Mouse (Mus musculus) liver, adult 2 months (tissue): Measurements from ENCODE around the gene Oas1a. TPM values are rescaled to one million over a fixed set of nuclear protein-coding genes. Genes with fewer than 3 reads are reported as not detected.
A peak's percentile ranks its signal among the peaks of the same experiment; 100 is the strongest.

ENCODE experiments used
- DNase-seq: peaks from one replicate; pipeline ENCODE4 v3.0.0-alpha.2; 2011; ENCODE audit warnings: low read depth, low spot score; ENCODE audit errors: extremely low read depth
- H3K27ac ChIP-seq: fragments of 200-500 bp; replicated peaks from 2 replicates; pipeline ENCODE4 v1.5.1; 2012; ENCODE audit warnings: low read depth, mild to moderate bottlenecking, control low read depth, inconsistent platforms, low read length; ENCODE audit not compliant: insufficient read depth
- H3K27me3 ChIP-seq: fragments of 200-500 bp; 2 replicates; pipeline ENCODE4 v1.6.1; 2012; ENCODE audit warnings: mild to moderate bottlenecking, moderate library complexity, low read length, inconsistent platforms; ENCODE audit not compliant: control insufficient read depth, insufficient read depth
- H3K36me3 ChIP-seq: fragments of 200-500 bp; 2 replicates; pipeline ENCODE4 v1.6.1; 2012; ENCODE audit warnings: low read length, inconsistent platforms; ENCODE audit not compliant: control insufficient read depth, insufficient read depth
- H3K4me1 ChIP-seq: fragments of 200-500 bp; 2 replicates; pipeline ENCODE4 v1.6.1; 2011; ENCODE audit warnings: low read length; ENCODE audit not compliant: control insufficient read depth, insufficient read depth
- H3K4me3 ChIP-seq: fragments of 200-500 bp; 2 replicates; pipeline ENCODE4 v1.5.1; 2011; ENCODE audit warnings: low read depth, mild to moderate bottlenecking, control low read depth, low read length, moderate library complexity; ENCODE audit not compliant: insufficient read depth
- H3K79me2 ChIP-seq: fragments of 200-500 bp; 2 replicates; pipeline ENCODE4 v1.6.1; 2012; ENCODE audit warnings: inconsistent platforms, mild to moderate bottlenecking, low read length, moderate library complexity; ENCODE audit not compliant: control insufficient read depth, insufficient read depth
- H3K9ac ChIP-seq: fragments of 200-500 bp; 2 replicates; pipeline ENCODE4 v1.6.1; 2012; ENCODE audit warnings: low read depth, mild to moderate bottlenecking, control low read depth, inconsistent platforms, low read length
- CTCF ChIP-seq: fragments of 200-500 bp; IDR thresholded peaks from 2 replicates; pipeline ENCODE4 v1.5.1; 2011; ENCODE audit warnings: low read depth, low read length, control low read depth
- POLR2A ChIP-seq: fragments of 200-500 bp; IDR thresholded peaks from 2 replicates; pipeline ENCODE4 v1.6.1; 2011; ENCODE audit warnings: low read length, control low read depth; ENCODE audit not compliant: insufficient read depth; ENCODE audit errors: extremely low read depth
- WGBS: fragments of 180-500 bp; shearing (Covaris S2); methylation state at CpG from one replicate; pipeline ENCODE4 v1.1.7; 2018; 5-methylcytosine and 5-hydroxymethylcytosine counted together
- polyA plus RNA-seq: library from polyadenylated mRNA; depleted of rRNA; stranded (reverse); fragments of >200 nt; gene quantifications from 2 replicates; pipeline ENCODE4 v1.2.3, GENCODE M21; 2012; rRNA removed
- total RNA-seq: library from RNA; depleted of rRNA; stranded (reverse); fragments of >200 nt; gene quantifications from 2 replicates; pipeline ENCODE4 v1.2.3, GENCODE M21; 2014; rRNA removed

The Oas1a gene
- total and polyA plus RNA-seq, 2 experiments = 6.4 to 10.0 TPM

DNA sequence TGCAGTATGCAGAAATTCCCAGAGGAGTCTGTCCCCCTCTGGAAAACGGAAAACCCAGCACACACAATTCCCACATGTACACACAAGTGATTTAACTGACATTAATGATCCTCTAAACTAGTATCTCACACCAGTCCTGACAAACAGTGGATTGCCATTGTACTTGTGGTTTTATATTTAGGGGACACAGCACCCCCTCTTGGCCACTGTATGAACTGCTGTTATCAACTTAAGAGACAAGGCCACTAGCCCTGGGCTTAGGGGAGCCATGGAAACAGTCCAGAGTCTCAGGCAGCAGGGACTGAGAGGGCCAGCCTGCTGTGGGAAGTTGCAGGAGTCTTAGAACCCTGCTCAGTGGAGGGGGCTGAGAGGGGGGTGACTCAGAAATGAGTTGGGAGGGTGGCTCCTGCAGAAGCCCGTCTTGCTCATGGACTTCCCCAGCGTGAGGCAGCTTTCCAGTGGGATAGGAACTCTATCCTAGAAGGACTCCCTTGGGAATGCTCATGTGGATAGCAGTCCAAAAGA, 41.9 kb downstream of the Oas1a start:
- peak; percentile 30 for DNase-seq
- WGBS = 60% methylated on average over 3 of the region's 3 CpGs

DNA sequence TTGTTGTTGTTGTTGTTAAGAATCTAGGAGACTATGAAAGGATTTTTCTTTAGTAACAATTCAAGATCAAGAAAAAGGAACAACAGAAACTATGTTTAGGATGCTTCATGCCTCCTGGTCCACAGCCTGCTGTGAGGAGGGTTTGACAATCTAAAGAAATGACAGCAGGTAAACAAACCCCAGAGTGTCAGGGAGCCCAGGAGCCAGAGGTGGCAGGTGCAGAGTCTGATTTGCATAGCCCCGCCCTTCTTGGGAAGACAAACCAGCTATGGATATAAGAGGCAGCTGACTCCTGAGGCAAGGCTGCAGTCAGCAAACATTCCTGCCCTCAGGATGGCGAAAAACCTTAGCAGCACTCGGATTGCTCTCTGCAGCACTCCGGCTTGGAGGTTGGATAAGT, 46.2 kb downstream of the Oas1a start, which contains the start of gene Oas1h:
Oas1h (plus strand) TSS at position 301 of the 400 bp plus-strand sequence.
- Histone ChIP-seq H3K27ac (no peak within 1 kb of the TSS), H3K4me1 (no peaks in the 10 kb centered on the region), H3K79me2 (no peaks in the 10 kb centered on the region), H3K9ac (no peak within 1 kb of the TSS), H3K4me3 (no peak within 1 kb of the TSS), H3K27me3 (no peaks in the 10 kb centered on the region), H3K36me3 (no peaks in the 10 kb centered on the region)
- WGBS = 19% methylated on average over 4 of the region's 4 CpGs
- DNase-seq = no peak
- TF ChIP-seq CTCF = no peak
- no peak for TF ChIP-seq POLR2A

More for the DNA sequence above, 41.9 kb downstream of the Oas1a start:
- H3K4me1 ChIP-seq = no peaks in the 10 kb centered on the region
- no peak overlapping the region for H3K27ac ChIP-seq
- H3K27me3 ChIP-seq = no peaks in the 10 kb centered on the region
- TF ChIP-seq POLR2A (no peak), CTCF (peak; percentile 52)
- H3K36me3 ChIP-seq = no peaks in the 10 kb centered on the region
- H3K9ac ChIP-seq = no peak overlapping the region
- H3K4me3 ChIP-seq = no peak overlapping the region
- H3K79me2 ChIP-seq = no peaks in the 10 kb centered on the region

DNA sequence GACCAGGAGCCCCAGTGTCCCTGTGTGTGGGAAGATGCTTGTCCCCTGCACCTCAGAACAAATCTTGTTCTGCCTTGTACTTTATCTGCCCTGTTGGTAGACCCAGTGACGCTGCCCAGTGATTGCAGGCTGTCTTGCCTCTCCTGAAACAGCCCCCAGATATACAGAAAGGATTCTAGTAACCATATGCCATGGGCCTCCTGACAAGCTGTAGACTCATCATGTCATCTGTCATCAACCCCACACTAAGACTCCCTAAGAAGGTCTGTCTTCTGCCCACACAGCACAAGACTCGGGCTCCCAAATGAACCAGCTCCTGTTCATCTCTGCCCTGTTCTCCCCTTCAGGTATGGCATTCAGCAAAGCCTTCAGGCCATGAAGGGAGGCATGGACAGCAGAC, 48.1 kb downstream of the Oas1a start:
- Histone ChIP-seq H3K36me3 (no peaks in the 10 kb centered on the region), H3K27ac (no peak overlapping the region), H3K4me3 (no peak overlapping the region), H3K9ac (no peak overlapping the region), H3K79me2 (no peaks in the 10 kb centered on the region), H3K4me1 (no peaks in the 10 kb centered on the region), H3K27me3 (no peaks in the 10 kb centered on the region)
- TF ChIP-seq POLR2A (no peak), CTCF (no peak)
- no peak for DNase-seq
- 70% methylated on average over 2 of the region's 2 CpGs for WGBS

DNA sequence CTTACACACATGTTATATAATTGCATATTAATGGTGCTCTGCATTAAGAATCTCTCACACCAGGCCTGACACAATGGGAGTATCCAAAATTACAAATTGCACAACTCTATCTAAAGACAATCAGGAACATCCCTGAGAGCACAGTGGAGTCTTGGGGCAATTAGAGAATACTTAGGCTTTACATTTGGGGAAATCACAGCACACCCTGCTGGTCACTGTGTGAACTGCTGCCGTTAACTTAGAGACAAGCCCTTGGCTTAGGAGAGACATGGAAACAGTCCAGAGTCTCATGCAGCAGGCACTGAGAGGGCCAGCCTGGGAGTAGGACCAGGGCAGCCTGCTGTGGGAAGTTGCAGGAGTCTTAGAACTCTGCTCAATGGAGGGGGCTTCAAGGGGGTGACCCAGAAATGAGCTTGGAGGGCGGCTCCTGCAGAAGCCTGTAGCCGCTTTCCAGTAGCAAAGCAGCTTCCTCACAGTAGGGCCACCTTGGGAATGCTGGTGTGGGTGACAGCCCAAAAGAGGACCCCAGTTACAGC, 57.7 kb downstream of the Oas1a start:
- H3K9ac ChIP-seq = no peak overlapping the region
- 61% methylated on average over 3 of the region's 3 CpGs for WGBS
- no peaks in the 10 kb centered on the region for H3K27me3 ChIP-seq
- H3K27ac ChIP-seq = no peak overlapping the region
- no peak overlapping the region for H3K4me3 ChIP-seq
- no peaks in the 10 kb centered on the region for H3K36me3 ChIP-seq
- peak; percentile 46 for DNase-seq
- no peak for TF ChIP-seq POLR2A
- TF ChIP-seq CTCF = peak; percentile 56; the same call in 1 of the 2 replicates
- H3K4me1 ChIP-seq = no peaks in the 10 kb centered on the region
- H3K79me2 ChIP-seq = no peaks in the 10 kb centered on the region

DNA sequence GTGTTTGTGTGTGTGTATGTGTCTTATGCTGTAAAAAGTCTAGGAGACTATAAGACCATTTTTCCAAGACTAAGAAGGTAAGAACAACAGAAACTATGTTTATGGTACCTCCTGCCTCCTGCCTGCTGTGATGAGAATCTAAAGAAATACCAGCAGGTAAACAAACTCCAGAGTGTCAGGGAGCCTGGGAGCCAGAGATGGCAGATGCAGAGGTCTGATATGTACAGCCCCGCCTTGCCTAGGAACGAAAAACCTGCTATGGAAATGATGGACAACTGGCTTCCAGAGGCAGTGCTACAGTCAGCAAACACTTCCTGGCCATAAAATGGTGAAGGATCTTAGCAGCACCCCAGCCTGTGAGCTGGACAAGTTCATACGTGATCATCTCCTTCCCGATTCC, 60.3 kb downstream of the Oas1a start, which contains the start of gene Oas1f:
Oas1f (plus strand) TSS at position 301 of the 400 bp plus-strand sequence.
- TF ChIP-seq POLR2A = no peak
- no peak for TF ChIP-seq CTCF
- Histone ChIP-seq H3K27me3 (no peaks in the 10 kb centered on the region), H3K9ac (no peak within 1 kb of the TSS), H3K4me1 (no peaks in the 10 kb centered on the region), H3K36me3 (no peaks in the 10 kb centered on the region), H3K79me2 (no peaks in the 10 kb centered on the region), H3K4me3 (no peak within 1 kb of the TSS), H3K27ac (no peak within 1 kb of the TSS)
- 63% methylated on average over 4 of the region's 4 CpGs for WGBS
- no peak for DNase-seq

Other genes starting within 250 kb of the Oas1a start
- 0.65 and 1.4 TPM in 2 replicates for gene Dtx1, start 195.6 kb downstream of the Oas1a start, total RNA-seq
- gene Dtx1, start 195.6 kb downstream of the Oas1a start, polyA plus RNA-seq = 0.75 and 1.3 TPM in 2 replicates
- 1.8 and 1.9 TPM in 2 replicates for gene Oas2, start 157.7 kb downstream of the Oas1a start, total RNA-seq
- 1.3 and 5.4 TPM in 2 replicates for gene Oas2, start 157.7 kb downstream of the Oas1a start, polyA plus RNA-seq
- gene Oas3, start 129.9 kb downstream of the Oas1a start, total RNA-seq = 0.87 and 1.4 TPM in 2 replicates
- gene Oas3, start 129.9 kb downstream of the Oas1a start, polyA plus RNA-seq = 0.91 and 1.7 TPM in 2 replicates
- not detected in 2 replicates for gene Oas1e, start 112.0 kb downstream of the Oas1a start, total RNA-seq
- not detected in 2 replicates for gene Oas1e, start 112.0 kb downstream of the Oas1a start, polyA plus RNA-seq
- 1.5 TPM in 2 replicates for gene Oas1c, start 95.0 kb downstream of the Oas1a start, total RNA-seq
- 0.39 and 1.6 TPM in 2 replicates for gene Oas1c, start 95.0 kb downstream of the Oas1a start, polyA plus RNA-seq
- not detected in 2 replicates for gene Oas1f, start 60.2 kb downstream of the Oas1a start, total RNA-seq
- gene Oas1f, start 60.2 kb downstream of the Oas1a start, polyA plus RNA-seq = not detected in 2 replicates
- not detected in 2 replicates for gene Oas1h, start 46.1 kb downstream of the Oas1a start, total RNA-seq
- gene Oas1h, start 46.1 kb downstream of the Oas1a start, polyA plus RNA-seq = not detected in 2 replicates
- 3.5 and 4.3 TPM in 2 replicates for gene Oas1g, start 19.9 kb downstream of the Oas1a start, total RNA-seq
- gene Oas1g, start 19.9 kb downstream of the Oas1a start, polyA plus RNA-seq = 0.73 and 2.9 TPM in 2 replicates
- not detected in 2 replicates for gene Oas1d, start 7.0 kb upstream of the Oas1a start, total RNA-seq
- gene Oas1d, start 7.0 kb upstream of the Oas1a start, polyA plus RNA-seq = not detected in 2 replicates
- gene Rph3a, start 102.6 kb upstream of the Oas1a start, total RNA-seq = 0.07 TPM in 1 of 2 replicates, not detected in the other
- gene Rph3a, start 102.6 kb upstream of the Oas1a start, polyA plus RNA-seq = not detected in 2 replicates